Mouse (Mus musculus): Measurements from ENCODE around the gene Bcorl1. TPM values are rescaled to one million over a fixed set of nuclear protein-coding genes. Genes with fewer than 3 reads are reported as not detected.

Gene Bcorl1
- total RNA-seq, 2 experiments from 2014 or later: 16.4 to 18.3 TPM

DNA sequence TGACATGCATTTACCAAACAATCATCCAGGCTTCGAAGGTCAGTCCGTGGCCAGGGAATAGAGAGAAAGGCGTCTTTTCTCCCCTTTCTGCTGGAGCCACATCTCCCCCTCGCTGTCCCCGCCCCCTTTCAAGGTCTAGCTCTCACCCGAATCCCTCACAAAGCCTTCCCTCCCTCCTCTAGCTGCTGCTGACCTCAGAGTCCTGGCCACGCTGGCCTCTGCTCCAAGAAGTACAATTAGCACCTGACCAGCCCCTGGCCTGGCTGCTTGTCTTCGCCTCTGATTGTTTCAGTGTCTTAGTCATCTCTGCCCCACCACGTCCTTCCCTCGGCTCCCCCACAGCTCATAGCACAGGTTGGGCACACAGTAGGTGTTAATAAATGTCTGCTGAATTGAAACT, 108.5 kb downstream of the Bcorl1 start:
- no peak for DNase-seq

DNA sequence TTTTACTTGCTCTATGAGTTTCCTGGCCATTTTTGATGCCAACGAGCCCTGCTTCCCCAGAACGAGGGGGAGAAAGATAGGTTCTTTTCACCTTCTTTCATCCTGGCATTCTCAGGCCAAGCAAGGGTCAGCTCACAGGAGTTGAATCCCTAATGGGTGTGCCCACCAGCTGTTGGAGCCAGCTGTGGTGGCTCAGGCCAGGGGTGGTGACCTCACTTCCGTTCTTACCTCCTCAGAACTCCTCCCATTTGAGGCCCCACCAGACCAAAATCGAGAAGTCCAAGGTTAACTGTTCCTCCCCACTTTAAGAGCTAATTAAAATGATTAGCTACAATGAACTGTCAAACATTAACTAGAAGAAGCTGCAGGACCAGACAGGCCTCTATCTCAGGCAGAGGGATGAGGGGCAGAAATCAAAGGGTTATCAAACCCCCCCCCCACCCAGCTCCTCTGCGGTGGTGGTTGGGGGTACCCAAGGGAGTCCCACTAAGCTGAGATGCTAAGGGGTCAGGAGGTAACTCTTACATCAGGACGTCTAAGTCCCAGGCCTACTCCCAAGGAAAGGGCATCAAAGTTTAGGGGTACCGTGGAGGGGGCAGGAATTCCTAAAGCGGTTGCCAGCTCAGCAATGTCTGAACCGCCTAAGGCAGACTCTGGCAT, 111.2 kb downstream of the Bcorl1 start:
- no peak for DNase-seq

DNA sequence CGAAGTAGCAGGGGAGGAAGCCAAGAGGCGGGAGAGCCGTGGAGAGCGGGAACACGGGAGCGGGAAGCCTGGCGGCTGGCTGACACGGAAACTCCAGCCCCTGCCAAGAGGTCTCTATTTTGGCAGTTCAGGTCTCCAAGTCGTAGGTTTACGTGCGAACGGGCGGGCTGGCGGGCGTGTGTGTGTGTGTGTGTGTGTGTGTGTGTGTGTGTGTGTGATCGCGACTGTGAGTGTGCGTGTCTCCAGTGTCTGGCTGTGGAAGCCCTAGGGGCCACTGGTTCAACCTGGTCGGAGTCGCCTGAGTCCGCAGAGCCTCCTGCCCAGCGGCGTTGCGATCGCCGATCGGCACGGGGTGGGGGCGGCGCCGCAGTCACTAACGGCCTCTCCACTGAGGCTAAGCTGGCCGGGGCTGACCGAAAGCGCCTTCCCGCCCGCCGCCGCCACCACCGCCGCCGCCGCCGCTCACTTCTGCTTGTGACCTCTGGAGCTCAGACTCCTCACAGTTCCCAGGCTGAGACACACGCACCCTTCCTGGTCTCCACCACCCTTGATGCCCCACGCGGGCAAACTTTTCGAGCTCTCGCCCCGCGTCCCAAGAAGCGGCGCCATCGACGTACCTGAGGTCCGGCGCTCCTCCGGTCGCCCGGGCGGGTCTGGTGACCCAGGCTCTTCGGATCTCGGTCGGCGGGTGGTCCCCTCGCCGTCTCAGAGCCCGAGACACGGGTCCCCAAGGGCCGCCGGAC, 111.9 kb downstream of the Bcorl1 start:
- DNase-seq: no peak

DNA sequence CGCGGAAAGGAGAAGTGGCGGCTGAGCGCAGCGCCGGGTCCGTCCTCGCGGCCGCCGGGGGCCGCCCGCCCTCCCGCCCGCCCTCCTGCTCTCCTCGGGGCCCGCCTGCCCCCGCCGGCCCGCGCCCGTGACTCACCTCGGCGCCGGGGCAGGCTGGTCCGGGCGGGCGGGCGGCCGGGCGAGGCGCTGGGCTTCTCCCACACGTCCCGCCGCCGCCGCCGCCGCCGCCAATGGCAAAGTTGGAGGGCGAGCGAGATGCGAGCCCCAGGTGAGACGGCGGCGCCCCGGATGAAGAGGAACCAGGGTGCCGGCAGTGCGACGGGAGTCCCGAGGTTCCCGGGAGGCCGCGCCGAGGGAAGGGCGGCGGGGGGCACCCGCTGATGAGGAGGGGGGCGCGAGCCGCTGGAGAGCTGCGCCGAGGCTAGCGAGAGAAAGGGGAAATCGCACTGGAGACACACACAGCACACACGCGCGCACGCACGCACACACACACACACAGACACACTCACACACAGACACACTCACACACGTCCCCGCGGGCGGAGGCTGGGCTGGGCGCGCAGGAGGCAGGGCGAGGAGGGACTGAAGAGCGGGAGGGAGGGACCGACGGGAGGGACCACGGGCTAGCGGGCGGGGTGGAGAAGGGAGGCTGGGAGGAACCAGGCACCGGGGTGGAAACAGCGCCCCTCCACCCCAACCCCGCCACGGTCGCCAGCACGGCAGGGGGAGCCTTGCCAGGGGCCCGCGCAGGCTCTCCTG, 112.8 kb downstream of the Bcorl1 start:
- DNase-seq: peak; percentile 9 to 21

DNA sequence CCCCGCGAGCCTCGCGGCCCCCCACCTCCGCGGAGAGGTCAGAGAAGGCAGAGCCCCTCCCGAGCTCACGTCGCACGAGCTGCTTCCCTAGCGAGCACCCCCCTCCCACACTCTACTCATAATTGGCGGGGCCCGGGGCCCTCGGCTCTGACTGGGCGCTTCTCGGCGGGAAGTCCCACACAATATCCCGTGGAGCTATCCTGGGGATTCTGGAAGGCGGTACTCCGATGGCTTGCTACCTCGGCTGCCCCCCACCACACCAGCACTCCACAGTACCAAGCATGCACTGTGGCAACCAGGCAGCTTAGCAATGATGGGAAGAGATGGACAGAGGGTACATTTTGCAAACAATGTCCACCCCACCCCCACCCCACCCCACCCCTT, 113.3 kb downstream of the Bcorl1 start:
- no peak for DNase-seq

DNA sequence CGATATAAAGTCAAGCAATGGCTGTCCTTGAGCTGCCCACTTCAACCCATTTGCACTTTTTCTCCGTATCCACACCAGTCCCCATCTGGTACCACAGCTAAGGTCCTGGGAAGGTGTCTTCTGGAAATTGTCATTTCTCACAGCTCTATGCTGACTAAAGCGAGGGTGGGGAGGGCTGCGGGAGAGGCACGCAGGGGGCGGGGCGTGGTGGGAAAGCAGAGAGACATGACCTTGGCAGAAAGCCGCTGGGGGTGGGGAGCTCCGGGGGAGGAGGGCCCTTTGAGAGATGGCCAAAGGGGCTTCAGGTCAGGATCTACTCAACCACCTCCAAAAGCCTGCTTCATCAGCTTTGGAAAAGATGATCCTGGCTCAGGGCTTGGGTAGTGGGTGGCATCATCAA, 113.9 kb downstream of the Bcorl1 start:
- no peak for DNase-seq

DNA sequence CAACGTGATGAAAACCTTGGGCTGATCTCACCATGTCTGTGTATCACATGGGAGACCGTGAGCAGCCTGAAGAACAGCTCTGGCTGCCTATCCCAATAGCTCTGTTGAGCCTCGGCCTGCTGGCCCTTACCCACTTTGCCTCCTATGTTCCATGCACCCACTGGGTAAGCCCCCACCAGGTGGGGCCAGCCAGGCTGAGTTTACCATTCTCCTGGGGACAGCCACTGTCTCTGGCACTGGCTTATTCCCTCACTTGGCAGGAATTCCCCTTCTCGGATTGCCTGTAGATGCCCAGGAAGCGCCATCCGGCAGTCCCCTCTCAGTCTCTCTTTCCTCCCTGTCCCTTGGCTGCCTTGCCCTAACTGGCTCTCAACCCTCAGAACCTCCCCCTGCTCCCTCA, 115.8 kb downstream of the Bcorl1 start:
- DNase-seq: no peak

Other genes starting within 250 kb of the Bcorl1 start
- gene Xpnpep2, start 232.6 kb upstream of the Bcorl1 start, total RNA-seq (2021): 1 to 10 TPM in 1 of 2 experiments, under 1 TPM in 1; 0.35 to 1.4 TPM
- gene Sash3, start 194.9 kb upstream of the Bcorl1 start, total RNA-seq (2021): 1 to 10 TPM; 1.5 TPM
- gene Zdhhc9, start 132.5 kb upstream of the Bcorl1 start, total RNA-seq (2021): 10 to 100 TPM; 41.6 to 43.9 TPM
- 10 to 100 TPM; 17.7 to 18.2 TPM for gene Utp14a, start 84.5 kb upstream of the Bcorl1 start, total RNA-seq (2021)
- under 1 TPM; 0.56 to 0.70 TPM for gene Elf4, start 121.8 kb downstream of the Bcorl1 start, total RNA-seq (2021)
- gene Aifm1, start 172.2 kb downstream of the Bcorl1 start, total RNA-seq (2021): 10 to 100 TPM; 28.3 to 29.0 TPM
- gene Rab33a, start 177.9 kb downstream of the Bcorl1 start, total RNA-seq (2021): 10 to 100 TPM; 20.6 to 22.2 TPM